Mouse (Mus musculus): ENCODE measurements around the gene Hist2h2aa2. TPM values are rescaled to one million over a fixed set of nuclear protein-coding genes. Genes with fewer than 3 reads are reported as not detected.
"Not testable (repeated sequence)": the region's sequence is repeated elsewhere in the genome, so short reads cannot be mapped to it uniquely, and the experiment has no call there.

Hist2h2aa2 gene
- polyA plus RNA-seq, 1 experiment from 2014 or later = 45.5 TPM

GRCm38 (mm10) chr3:96250890-96251289 lies 10.8 kb upstream of the Hist2h2aa2 start:
- Histone ChIP-seq H3K27me3 (replicated peaks; ENCODE audit: control insufficient read depth, insufficient read depth, low read length) (no peaks in the 10 kb centered on the region), H3K9me3 (ENCODE audit: control insufficient read depth, low read length) (no peaks in the 10 kb centered on the region), H3K4me1 (replicated peaks; ENCODE audit: control insufficient read depth, insufficient read depth, low read length) (peaks cover 7% of the 10 kb centered on the region; the same call in 1 of the 2 replicates), H3K36me3 (ENCODE audit: control insufficient read depth, insufficient read depth, low read length) (no peaks in the 10 kb centered on the region), H3K4me3 (ENCODE audit: low read depth, low read length) (no peak overlapping the region), H3K4me2 (ENCODE audit: low read length) (no peak overlapping the region), H3K27ac (ENCODE audit: low read depth) (no peak overlapping the region), H3K9ac (ENCODE audit: low read length) (no peak overlapping the region)
- DNase-seq (ENCODE audit: low spot score) = no peak
- 51% methylated on average over 3 of the region's 3 CpGs for WGBS
- ATAC-seq (replicated peaks; ENCODE audit: low FRiP score, low TSS enrichment, low read depth) = no peak

GRCm38 (mm10) chr3:96249034-96249345 lies 8.9 kb upstream of the Hist2h2aa2 start:
- DNase-seq (ENCODE audit: low spot score) (no peak), ATAC-seq (replicated peaks; ENCODE audit: low FRiP score, low TSS enrichment, low read depth) (no peak)
- Histone ChIP-seq H3K36me3 (ENCODE audit: control insufficient read depth, insufficient read depth, low read length) (no peaks in the 10 kb centered on the region), H3K27ac (ENCODE audit: low read depth) (0 out of 2 replicates have a peak overlapping the region, but pooled peaks have one; percentile 43), H3K9ac (ENCODE audit: low read length) (no peak overlapping the region), H3K4me3 (ENCODE audit: low read depth, low read length) (peak overlapping the region; percentile 48; the same call in 1 of the 2 replicates), H3K27me3 (replicated peaks; ENCODE audit: control insufficient read depth, insufficient read depth, low read length) (no peaks in the 10 kb centered on the region), H3K4me2 (ENCODE audit: low read length) (0 out of 2 replicates have a peak overlapping the region, but pooled peaks have one; percentile 56), H3K4me1 (replicated peaks; ENCODE audit: control insufficient read depth, insufficient read depth, low read length) (peaks cover 11% of the 10 kb centered on the region; the same call in 1 of the 2 replicates), H3K9me3 (ENCODE audit: control insufficient read depth, low read length) (no peaks in the 10 kb centered on the region)
- 54% methylated on average over 4 of the region's 4 CpGs for WGBS

- Histone ChIP-seq H3K36me3 (ENCODE audit: control insufficient read depth, insufficient read depth, low read length) (no peaks in the 10 kb centered on the region), H3K27me3 (replicated peaks; ENCODE audit: control insufficient read depth, insufficient read depth, low read length) (no peaks in the 10 kb centered on the region), H3K9ac (ENCODE audit: low read length) (peak overlapping the region; percentile 62), H3K4me2 (ENCODE audit: low read length) (peak overlapping the region; percentile 56), H3K4me1 (replicated peaks; ENCODE audit: control insufficient read depth, insufficient read depth, low read length) (peaks cover 14% of the 10 kb centered on the region; the same call in 1 of the 2 replicates), H3K4me3 (ENCODE audit: low read depth, low read length) (peak overlapping the region; percentile 48), H3K27ac (ENCODE audit: low read depth) (peak overlapping the region; percentile 77; the same call in 1 of the 2 replicates), H3K9me3 (ENCODE audit: control insufficient read depth, low read length) (no peaks in the 10 kb centered on the region)
- WGBS = 32% methylated on average over 6 of the region's 6 CpGs
- DNase-seq (ENCODE audit: low spot score) = no peak
- no peak for ATAC-seq (replicated peaks; ENCODE audit: low FRiP score, low TSS enrichment, low read depth)
Measured at GRCm38 (mm10) chr3:96248141-96249033, 8.3 kb upstream of the Hist2h2aa2 start.

- Histone ChIP-seq H3K9me3 (ENCODE audit: control insufficient read depth, low read length) (no peaks in the 10 kb centered on the region), H3K36me3 (ENCODE audit: control insufficient read depth, insufficient read depth, low read length) (no peaks in the 10 kb centered on the region), H3K4me1 (replicated peaks; ENCODE audit: control insufficient read depth, insufficient read depth, low read length) (peaks cover 14% of the 10 kb centered on the region; the same call in 1 of the 2 replicates), H3K27ac (ENCODE audit: low read depth) (peak overlapping the region; percentile 77), H3K27me3 (replicated peaks; ENCODE audit: control insufficient read depth, insufficient read depth, low read length) (no peaks in the 10 kb centered on the region), H3K4me2 (ENCODE audit: low read length) (peak overlapping the region; percentile 56), H3K4me3 (ENCODE audit: low read depth, low read length) (peak overlapping the region; percentile 48), H3K9ac (ENCODE audit: low read length) (peak overlapping the region; percentile 62)
- WGBS = 3% methylated on average over 11 of the region's 11 CpGs
- DNase-seq (ENCODE audit: low spot score) (no peak), ATAC-seq (replicated peaks; ENCODE audit: low FRiP score, low TSS enrichment, low read depth) (no peak)
Measured at GRCm38 (mm10) chr3:96247356-96248140, 7.5 kb upstream of the Hist2h2aa2 start.

GRCm38 (mm10) chr3:96246427-96246856 lies 6.4 kb upstream of the Hist2h2aa2 start, which contains the start of gene Hist2h3c1:
Gene Hist2h3c1 (plus strand): TSS chr3:96246685.
- peak within 1 kb of the TSS; percentile 56 for H3K4me2 ChIP-seq (ENCODE audit: low read length)
- not testable (repeated sequence) for H3K27me3 ChIP-seq (replicated peaks; ENCODE audit: control insufficient read depth, insufficient read depth, low read length); H3K9me3 ChIP-seq (ENCODE audit: control insufficient read depth, low read length); DNase-seq (ENCODE audit: low spot score); H3K36me3 ChIP-seq (ENCODE audit: control insufficient read depth, insufficient read depth, low read length)
- peak within 1 kb of the TSS; percentile 48 for H3K4me3 ChIP-seq (ENCODE audit: low read depth, low read length)
- peak within 1 kb of the TSS; percentile 62 for H3K9ac ChIP-seq (ENCODE audit: low read length)
- H3K4me1 ChIP-seq (replicated peaks; ENCODE audit: control insufficient read depth, insufficient read depth, low read length) = peaks cover 14% of the 10 kb centered on the region; the same call in 1 of the 2 replicates
- H3K27ac ChIP-seq (ENCODE audit: low read depth) = peak within 1 kb of the TSS; percentile 77
- peak; percentile 90 for ATAC-seq (replicated peaks; ENCODE audit: low FRiP score, low TSS enrichment, low read depth)
- no CpG with 5 or more reads among the region's 47 CpGs for WGBS

- 0 out of 2 replicates have a peak overlapping the region, but pooled peaks have one; percentile 59 for H3K27ac ChIP-seq (ENCODE audit: low read depth)
- 1% methylated on average over 10 of the region's 21 CpGs for WGBS
- peak overlapping the region; percentile 26 for H3K4me3 ChIP-seq (ENCODE audit: low read depth, low read length)
- H3K27me3 ChIP-seq (replicated peaks; ENCODE audit: control insufficient read depth, insufficient read depth, low read length); H3K4me2 ChIP-seq (ENCODE audit: low read length); DNase-seq (ENCODE audit: low spot score); H3K9me3 ChIP-seq (ENCODE audit: control insufficient read depth, low read length); H3K9ac ChIP-seq (ENCODE audit: low read length); ATAC-seq (replicated peaks; ENCODE audit: low FRiP score, low TSS enrichment, low read depth); H3K36me3 ChIP-seq (ENCODE audit: control insufficient read depth, insufficient read depth, low read length): not testable (repeated sequence)
- peaks cover 14% of the 10 kb centered on the region; the same call in 1 of the 2 replicates for H3K4me1 ChIP-seq (replicated peaks; ENCODE audit: control insufficient read depth, insufficient read depth, low read length)
Measured at GRCm38 (mm10) chr3:96246018-96246417, 5.9 kb upstream of the Hist2h2aa2 start.

- DNase-seq (ENCODE audit: low spot score) (peak; percentile 90), ATAC-seq (replicated peaks; ENCODE audit: low FRiP score, low TSS enrichment, low read depth) (peak; percentile 87)
- peak within 1 kb of the TSS; percentile 93 for H3K27ac ChIP-seq (ENCODE audit: low read depth)
- peak within 1 kb of the TSS; percentile 53 for H3K4me2 ChIP-seq (ENCODE audit: low read length)
- 0% methylated on average over 25 of the region's 88 CpGs for WGBS
- H3K4me3 ChIP-seq (ENCODE audit: low read depth, low read length) = peak within 1 kb of the TSS; percentile 39
- H3K27me3 ChIP-seq (replicated peaks; ENCODE audit: control insufficient read depth, insufficient read depth, low read length); H3K9me3 ChIP-seq (ENCODE audit: control insufficient read depth, low read length); H3K36me3 ChIP-seq (ENCODE audit: control insufficient read depth, insufficient read depth, low read length): not testable (repeated sequence)
- peak within 1 kb of the TSS; percentile 69 for H3K9ac ChIP-seq (ENCODE audit: low read length)
- H3K4me1 ChIP-seq (replicated peaks; ENCODE audit: control insufficient read depth, insufficient read depth, low read length) = peaks cover 18% of the 10 kb centered on the region
Measured at GRCm38 (mm10) chr3:96245003-96245886, 5.2 kb upstream of the Hist2h2aa2 start, which contains the start of gene Hist2h2aa1. Gene Hist2h2aa1 (plus strand): TSS chr3:96245497.
